Mouse (Mus musculus): ENCODE measurements around the gene Rnf114. TPM values are rescaled to one million over a fixed set of nuclear protein-coding genes. Genes with fewer than 3 reads are reported as not detected.

Gene Rnf114
- total and polyA plus RNA-seq, 3 experiments = 40.8 to 50.4 (median 45.6) TPM

DNA sequence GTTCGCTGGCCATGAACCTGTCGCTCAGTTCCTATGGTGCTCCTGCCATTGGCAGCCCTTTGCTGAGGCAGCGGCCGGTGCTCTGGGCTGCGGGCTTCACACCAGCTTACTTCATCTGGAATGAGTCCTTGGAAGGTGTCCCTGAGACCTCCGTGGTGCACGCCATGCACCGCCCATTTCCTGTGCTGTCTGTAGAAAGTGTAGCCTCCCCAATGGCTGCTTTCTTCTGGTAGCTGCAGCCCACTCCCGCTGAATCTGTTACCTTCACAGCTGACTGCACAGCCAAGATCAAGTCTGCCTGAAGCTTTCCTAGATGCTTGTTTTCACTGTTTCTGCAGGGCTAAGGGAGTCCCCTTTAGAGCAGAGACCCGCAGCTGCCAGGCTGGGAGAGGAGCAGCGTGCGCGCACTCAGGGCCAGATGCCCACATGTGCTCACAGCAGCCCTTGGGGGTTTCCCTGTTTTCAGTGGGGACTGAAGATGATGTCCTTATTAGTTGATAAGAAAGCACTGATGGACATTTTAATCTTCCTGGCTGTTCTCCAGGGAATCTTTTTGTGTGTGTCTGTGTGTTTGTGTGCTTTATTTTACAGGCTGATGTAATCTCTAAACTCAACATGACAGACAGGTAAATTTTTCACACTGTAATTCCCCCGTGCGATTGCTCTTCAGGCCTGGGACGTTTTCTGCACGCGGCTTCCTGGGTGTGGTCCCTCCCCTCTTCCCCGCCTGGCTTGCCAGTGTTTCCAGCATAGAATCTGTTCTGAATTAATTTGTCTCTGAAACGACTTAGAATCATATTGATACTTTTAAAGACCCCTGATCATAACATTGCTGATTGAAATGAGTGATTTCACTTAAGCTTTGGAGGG is 46.3 kb upstream of the Rnf114 start (continued):
- peak; percentile 51 for TF ChIP-seq SIN3A (IDR thresholded peaks at IDR 0.05; ENCODE audit: low read length)

GRCm38 (mm10) chr2:167447207-167447606 is 45.2 kb upstream of the Rnf114 start:
- in situ Hi-C loops (cut with MboI; ENCODE audit: low pct_ligation_motif_present, low pct_unique_long_range_greater_than_20kb, low sequenced_read_pairs) (no loop called here), dilution Hi-C loops (cut with MboI; ENCODE audit: extremely low pct_ligation_motif_present, extremely low pct_unique_long_range_greater_than_20kb, low sequenced_read_pairs) (no loop called here)
- Histone ChIP-seq H3K79me2 (replicated peaks; ENCODE audit: control insufficient read depth, extremely low read depth, insufficient read depth, poor library complexity, severe bottlenecking) (no peaks in the 10 kb centered on the region), H3K27ac (ENCODE audit: insufficient read depth, low read depth) (peak overlapping the region; percentile 73), H3K4me2 (ENCODE audit: insufficient read depth, low read depth, poor library complexity, severe bottlenecking) (no peak overlapping the region), H3K4me3 (replicated peaks in 1 of 3; ENCODE audit: low read depth in 2 of 3, low read length in 2 of 3, poor library complexity in 1 of 3) (no peak overlapping the region), H3K9ac (ENCODE audit: insufficient read depth, low read depth) (no peak overlapping the region; the same call in 1 of the 2 replicates), H3K27me3 (replicated peaks) (no peaks in the 10 kb centered on the region), H3K9me3 (replicated peaks; ENCODE audit: low read length) (no peaks in the 10 kb centered on the region), H3K36me3 (replicated peaks in 1 of 2; ENCODE audit: control insufficient read depth in 1 of 2, insufficient read depth in 1 of 2, low read length in 1 of 2) (peaks cover 64 to 83% of the 10 kb centered on the region in 2 experiments), H3K4me1 (ENCODE audit: control insufficient read depth in 1 of 2, insufficient read depth in 2 of 2) (peaks cover 19 to 47% of the 10 kb centered on the region in 2 experiments)
- DNase-seq (ENCODE audit: extremely low read depth) = no peak
- no peak for TF ChIP-seq MAZ (IDR thresholded peaks at IDR 0.05; ENCODE audit: low read depth, low read length)
- TF ChIP-seq MEF2A (IDR thresholded peaks at IDR 0.05; ENCODE audit: borderline replicate concordance, low read depth, low read length) = no peak
- TF ChIP-seq ZC3H11A (IDR thresholded peaks at IDR 0.05; ENCODE audit: low read depth, low read length) = no peak
- TF ChIP-seq TBP (conservative IDR thresholded peaks at IDR 0.05; ENCODE audit: low read depth, low read length) = no peak

DNA sequence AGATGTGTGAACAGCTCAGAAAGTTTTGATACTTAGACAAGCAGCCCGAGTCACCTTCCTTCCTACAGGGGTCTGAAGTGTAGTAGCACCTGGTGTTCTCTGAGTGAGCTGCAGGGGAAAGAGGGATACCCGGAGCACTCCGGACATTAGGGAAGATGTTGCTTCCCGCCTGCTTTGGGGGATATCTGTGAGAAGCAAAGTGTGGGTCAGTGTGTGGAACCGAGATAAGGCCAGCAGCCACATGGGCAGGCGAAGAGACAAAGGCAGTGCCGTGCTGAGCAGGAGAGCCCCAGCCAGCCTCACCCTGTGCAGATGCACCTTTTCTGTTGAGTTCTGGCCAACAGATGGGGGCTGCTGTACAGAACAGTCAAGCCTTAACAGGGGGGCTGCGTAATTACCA is 44.8 kb upstream of the Rnf114 start:
- Histone ChIP-seq H3K4me1 (ENCODE audit: control insufficient read depth in 1 of 2, insufficient read depth in 2 of 2) (peaks cover 19 to 47% of the 10 kb centered on the region in 2 experiments), H3K9ac (ENCODE audit: insufficient read depth, low read depth) (no peak overlapping the region), H3K4me3 (replicated peaks in 1 of 3; ENCODE audit: low read depth in 2 of 3, low read length in 2 of 3, poor library complexity in 1 of 3) (no peak overlapping the region), H3K79me2 (replicated peaks; ENCODE audit: control insufficient read depth, extremely low read depth, insufficient read depth, poor library complexity, severe bottlenecking) (no peaks in the 10 kb centered on the region), H3K27me3 (replicated peaks) (no peaks in the 10 kb centered on the region), H3K4me2 (ENCODE audit: insufficient read depth, low read depth, poor library complexity, severe bottlenecking) (no peak overlapping the region), H3K27ac (ENCODE audit: insufficient read depth, low read depth) (peak overlapping the region; percentile 25; the same call in 1 of the 2 replicates), H3K9me3 (replicated peaks; ENCODE audit: low read length) (no peaks in the 10 kb centered on the region), H3K36me3 (replicated peaks in 1 of 2; ENCODE audit: control insufficient read depth in 1 of 2, insufficient read depth in 1 of 2, low read length in 1 of 2) (peaks cover 64 to 81% of the 10 kb centered on the region in 2 experiments)
- in situ Hi-C loops (cut with MboI; ENCODE audit: low pct_ligation_motif_present, low pct_unique_long_range_greater_than_20kb, low sequenced_read_pairs) (no loop called here), dilution Hi-C loops (cut with MboI; ENCODE audit: extremely low pct_ligation_motif_present, extremely low pct_unique_long_range_greater_than_20kb, low sequenced_read_pairs) (no loop called here)
- no peak for DNase-seq (ENCODE audit: extremely low read depth)
- no peak for TF ChIP-seq NRF1 (IDR thresholded peaks at IDR 0.05; ENCODE audit: low read depth, low read length)
- no peak for TF ChIP-seq CTCF (conservative IDR thresholded peaks at IDR 0.05 in 1 of 2, IDR thresholded peaks at IDR 0.05 in 1 of 2; ENCODE audit: low read depth in 2 of 2, low read length in 2 of 2)
- no peak for TF ChIP-seq JUN (IDR thresholded peaks at IDR 0.05; ENCODE audit: insufficient read depth, low read depth, low read length)
- TF ChIP-seq ZNF384 (IDR thresholded peaks at IDR 0.05; ENCODE audit: low read depth, low read length) = no peak
- TF ChIP-seq CHD2 (IDR thresholded peaks at IDR 0.05; ENCODE audit: low read length) = no peak
- TF ChIP-seq EP300 (IDR thresholded peaks at IDR 0.05; ENCODE audit: low read length) = no peak
- no peak for TF ChIP-seq MEF2A (IDR thresholded peaks at IDR 0.05; ENCODE audit: borderline replicate concordance, low read depth, low read length)
- TF ChIP-seq POLR2AphosphoS2 (IDR thresholded peaks at IDR 0.05; ENCODE audit: low read depth, low read length) = no peak
- TF ChIP-seq BHLHE40 (IDR thresholded peaks at IDR 0.05; ENCODE audit: low read depth, low read length) = no peak
- TF ChIP-seq NELFE (IDR thresholded peaks at IDR 0.05; ENCODE audit: low read depth, low read length) = no peak
- TF ChIP-seq USF1 (IDR thresholded peaks at IDR 0.05; ENCODE audit: low read depth, low read length) = no peak
- TF ChIP-seq E2F4 (IDR thresholded peaks at IDR 0.05; ENCODE audit: insufficient replicate concordance, low read depth, low read length) = no peak
